Mouse (Mus musculus) testis, postnatal 10 days (tissue): ENCODE data around the gene Lzic.
"Not testable (repeated sequence)": the region's sequence is repeated elsewhere in the genome, so short reads cannot be mapped to it uniquely, and the experiment has no call there.

Experiments
- DNase-seq: peaks from one replicate; pipeline ENCODE4 v3.0.0; 2021; ENCODE audit warnings: low spot score

Gene Lzic

DNA sequence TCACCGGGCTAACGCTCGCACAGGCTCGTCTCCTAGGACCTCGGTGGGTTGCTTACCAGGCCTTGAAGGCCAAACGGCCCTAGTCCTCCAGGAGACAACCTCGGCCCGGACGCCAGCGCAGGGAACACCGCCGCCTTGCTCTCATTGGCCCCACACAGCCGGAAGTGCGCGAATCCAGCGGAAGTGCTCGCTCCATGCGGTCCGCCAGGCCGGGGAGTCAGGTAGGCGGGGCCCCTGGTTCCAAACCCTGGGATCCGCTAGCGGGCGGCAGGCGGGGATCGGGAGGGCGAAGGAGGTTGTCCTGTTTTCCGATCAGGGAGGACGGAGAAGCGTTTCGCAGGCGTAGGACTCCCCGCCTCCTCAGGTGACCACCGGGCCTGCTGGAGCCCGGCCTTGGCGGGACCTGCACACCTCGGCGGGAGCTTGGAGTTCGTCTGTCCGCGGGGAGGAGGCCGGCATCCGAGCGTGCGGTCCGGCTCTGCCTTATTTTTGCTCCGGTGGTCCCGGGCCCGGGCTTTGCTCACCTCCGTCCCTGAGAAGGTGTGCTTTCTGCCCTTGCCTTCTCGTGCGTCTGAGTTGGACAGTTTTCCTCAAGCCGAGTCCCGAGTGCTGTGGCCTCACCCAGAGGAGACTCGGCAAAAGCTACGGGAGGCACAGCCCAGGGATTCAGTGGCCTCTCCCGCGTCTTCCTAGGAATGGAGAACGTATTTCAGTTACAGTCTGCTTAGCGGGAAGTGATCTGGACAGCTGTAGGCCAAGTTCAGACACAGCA, at the start of gene Lzic, which contains the start of gene Nmnat1:
Gene Lzic, plus strand, starts transcription at position 177 of the 772 bp plus-strand sequence.
Gene Nmnat1, minus strand, starts transcription at position 150 of the 772 bp plus-strand sequence.
- peak; percentile 94 for DNase-seq

DNA sequence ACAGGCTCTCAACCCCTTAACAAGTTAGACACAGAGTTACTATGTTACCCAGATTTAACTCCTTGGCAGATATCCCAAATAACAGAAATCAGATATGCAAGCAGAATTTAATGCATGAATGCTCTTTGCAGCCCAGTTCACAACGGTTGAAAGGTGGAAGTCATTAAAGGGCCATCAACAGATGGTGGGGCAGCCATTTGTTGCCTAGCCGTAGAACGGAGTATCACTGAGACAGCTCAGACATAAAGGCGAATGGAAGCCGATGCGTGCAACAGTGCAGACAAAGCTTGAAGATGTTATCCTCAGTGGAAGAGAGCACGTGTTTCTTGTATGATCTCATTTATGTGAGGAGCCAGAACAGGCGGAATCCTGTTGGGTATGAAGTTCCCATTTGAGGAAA, 44.5 kb upstream of the Lzic start:
- no peak for DNase-seq

DNA sequence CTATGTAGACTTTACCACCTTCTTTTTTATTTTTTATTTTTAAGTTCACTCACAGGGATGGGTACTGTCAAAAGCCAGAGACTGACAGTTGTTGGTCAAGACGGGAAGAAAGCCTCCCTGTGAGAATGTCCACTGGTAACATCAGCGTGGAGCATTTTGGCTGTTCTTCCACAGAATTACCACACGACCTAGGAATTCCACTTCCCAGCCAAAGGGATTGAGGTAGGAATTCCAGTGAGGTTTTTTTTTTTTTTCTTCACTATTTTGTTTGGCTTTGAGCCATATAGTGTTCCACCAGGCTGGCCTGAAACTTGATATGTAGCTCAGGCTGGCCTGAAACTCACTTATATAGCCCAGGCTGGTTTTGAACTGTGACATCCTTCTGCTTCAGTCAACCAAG, 42.6 kb upstream of the Lzic start:
- DNase-seq, result no peak

DNA sequence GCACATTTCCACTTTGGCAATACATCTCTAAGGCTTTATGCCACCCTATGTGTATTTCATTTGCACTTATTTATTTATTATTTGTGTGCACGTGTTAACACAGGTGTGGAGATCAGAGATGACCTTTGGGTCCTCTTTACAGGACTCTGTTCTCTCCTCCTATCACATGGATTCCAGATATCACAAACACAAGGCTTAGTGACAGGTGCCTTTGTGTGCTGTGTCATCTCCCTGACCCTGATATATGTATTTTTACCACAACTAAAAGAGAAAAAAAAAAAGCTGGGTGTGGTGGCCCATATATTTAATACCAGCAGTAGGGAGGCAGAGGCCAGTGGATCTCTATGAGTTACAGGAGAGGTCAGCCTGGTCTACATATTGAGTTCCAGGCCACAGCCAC, 40.6 kb upstream of the Lzic start:
- DNase-seq, result no peak

DNA sequence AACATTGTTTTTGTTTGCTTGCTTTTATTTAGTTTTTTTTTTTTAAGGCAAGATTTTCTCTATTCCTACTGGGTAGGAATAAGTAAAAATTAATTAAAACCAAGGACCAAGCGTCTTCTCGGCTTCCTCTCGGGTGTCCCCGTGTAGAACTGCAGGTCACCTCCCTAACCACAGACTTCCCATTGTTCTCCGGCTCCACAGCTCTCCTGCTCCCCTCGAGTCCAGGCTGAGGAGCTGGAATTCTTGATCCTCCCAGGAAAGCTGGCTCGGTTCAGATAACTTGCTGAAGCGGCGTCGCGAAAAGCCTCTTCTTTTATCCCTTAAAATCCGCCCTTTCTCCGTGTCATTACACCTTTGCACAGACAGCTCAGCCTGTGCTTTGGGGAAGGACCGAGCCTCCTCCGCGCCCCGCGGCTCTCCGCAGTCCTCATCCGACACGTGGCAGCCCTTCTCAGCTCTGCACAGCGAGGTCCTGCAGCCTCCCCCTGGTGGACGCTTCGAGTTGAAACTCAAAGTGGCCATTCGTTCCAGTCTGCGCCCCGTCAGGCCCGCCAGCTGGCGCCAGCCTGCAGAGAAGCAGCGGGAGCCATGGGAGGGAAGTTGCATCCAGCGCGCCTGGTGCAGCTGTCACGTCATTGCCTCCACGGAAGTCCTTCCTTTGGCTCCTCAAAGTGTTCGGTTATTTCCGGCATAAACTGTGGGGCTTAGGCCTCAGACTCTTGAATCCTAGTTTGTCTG, 39.9 kb upstream of the Lzic start:
- peak; percentile 90 for DNase-seq

DNA sequence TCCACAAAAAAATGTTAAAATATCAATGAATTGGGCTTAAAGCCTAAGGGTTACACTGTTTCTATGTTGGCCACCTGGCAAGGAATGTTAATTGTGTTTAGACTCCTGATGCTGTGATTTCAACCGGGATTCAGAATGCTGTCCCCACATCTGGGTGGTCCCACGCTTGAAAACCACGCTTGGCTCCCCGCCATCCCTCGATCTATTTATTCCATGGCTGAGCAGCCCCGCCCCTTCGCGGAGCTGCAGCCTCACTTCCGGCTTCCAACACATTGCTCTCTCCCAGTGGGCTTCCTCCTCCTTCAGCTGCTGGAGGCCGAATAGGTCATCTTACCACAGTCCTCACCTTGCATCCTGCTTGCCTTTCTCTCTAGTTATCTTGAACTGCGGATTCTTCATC, 39.2 kb upstream of the Lzic start:
- peak; percentile 83 for DNase-seq

DNA sequence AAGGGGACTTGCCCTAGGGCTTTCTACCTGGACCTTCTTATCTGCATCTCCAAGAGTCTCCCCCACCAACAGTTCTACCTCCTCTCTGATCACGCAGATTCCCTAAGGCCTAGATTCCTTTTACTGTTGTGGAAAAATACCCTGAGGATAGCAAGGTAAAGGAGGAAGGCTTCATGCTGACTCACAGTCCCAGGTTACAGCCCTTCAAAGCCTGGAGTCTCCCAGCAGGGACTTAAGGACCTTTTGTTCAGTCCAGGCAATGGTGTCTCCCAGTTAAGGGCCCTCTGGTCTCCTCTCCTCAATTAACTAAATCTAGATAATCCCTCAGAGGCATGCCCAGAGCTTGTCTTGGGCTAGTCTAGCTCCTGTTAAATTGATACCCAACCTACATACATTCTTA, 38.7 kb upstream of the Lzic start:
- no peak for DNase-seq

DNA sequence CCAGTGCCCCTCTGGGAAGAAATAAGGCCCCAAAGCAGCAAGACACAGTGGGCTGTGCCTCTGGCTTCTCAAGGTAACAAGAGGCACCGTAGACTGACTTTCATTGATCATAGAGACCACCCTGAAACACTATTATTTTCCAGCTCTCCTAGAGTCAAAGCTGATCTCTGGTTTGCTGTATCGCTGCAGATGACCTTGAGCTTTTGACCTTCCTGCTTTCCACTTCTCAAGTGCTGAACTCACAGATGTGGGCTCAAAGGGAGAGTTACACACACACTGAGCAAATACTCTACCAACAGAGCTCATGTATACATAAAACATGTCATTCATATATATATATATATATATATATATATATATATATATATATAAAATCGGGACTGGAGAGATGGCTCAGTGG, 34.4 kb upstream of the Lzic start:
- DNase-seq, result peak; percentile 41

DNA sequence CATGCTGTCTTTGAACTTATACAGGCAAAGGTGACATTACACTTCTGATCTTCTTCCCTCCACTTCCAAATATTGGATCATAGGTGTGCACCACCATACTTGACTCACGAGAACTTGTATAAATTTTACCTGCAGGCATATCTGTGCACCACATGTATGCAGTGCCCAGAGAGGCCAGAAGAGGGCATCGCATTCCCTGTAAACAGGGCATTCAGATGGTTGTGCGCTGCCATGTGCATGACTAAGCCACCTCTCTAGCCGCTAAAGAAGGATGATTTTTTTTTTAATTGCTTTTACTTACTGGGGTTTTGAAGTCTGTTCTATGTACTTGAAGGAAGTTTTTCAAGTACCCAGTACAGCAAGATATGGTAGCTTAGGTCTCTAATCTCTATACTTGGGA, 31.4 kb upstream of the Lzic start:
- DNase-seq, result peak; percentile 65

DNA sequence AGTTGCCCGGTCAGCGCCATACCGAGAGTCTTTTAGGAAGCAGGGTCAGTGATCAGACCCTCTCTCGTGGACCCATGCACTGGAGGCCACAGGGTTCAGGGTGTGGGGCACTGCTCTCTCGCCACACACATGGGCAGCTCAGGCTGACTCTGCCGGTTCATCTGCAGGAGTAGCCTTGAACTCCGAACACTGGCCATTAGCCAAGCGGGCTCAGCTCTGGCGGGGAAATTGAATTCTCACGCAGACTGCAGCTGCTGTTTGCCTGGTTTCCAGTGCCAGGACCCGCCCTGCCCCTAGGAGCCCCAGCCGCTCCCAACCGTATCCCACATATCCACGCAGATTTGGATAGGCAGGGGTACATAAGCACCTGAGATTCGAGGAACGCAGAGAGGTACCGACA, 30.8 kb upstream of the Lzic start:
- peak; percentile 56 for DNase-seq

DNA sequence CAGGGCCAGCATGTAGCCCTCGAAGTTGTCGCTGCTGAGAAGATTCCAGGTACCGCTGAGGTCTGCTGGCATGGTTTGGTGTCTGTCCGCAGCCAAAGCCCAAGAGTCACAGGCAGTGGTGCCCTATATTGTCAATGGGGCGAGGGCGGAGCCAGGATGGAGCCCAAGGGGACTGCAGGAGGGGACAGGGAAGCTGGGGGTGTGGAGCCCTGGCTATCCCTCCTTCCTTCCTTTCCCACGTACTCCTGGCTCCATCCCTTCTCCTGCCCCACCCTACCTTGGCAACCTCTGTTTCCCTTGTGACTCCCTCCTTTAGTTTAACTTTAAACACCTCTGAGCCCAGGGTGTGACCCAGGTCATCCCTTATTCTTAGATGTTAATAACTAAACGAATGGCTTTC, 30.1 kb upstream of the Lzic start, which contains the start of gene Rbp7:
Gene Rbp7, minus strand, starts transcription at position 100 of the 400 bp plus-strand sequence.
- DNase-seq, result peak; percentile 41

DNA sequence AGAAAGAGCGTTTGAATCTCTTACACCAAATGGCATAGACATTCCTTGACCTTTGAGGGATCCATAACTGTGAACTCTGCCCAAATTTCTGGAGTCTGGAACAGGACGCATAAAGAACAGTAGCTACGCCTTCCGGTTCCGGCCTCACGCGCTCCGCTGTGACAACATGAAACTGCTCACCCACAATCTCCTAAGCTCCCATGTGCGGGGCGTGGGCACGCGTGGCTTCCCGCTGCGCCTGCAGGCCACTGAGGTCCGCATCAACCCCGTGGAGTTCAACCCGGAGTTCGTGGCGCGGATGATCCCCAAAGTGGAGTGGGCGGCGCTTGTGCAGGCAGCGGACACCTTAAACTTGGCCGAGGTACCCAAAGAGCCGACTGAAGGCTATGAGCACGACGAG, 27.9 kb upstream of the Lzic start:
- DNase-seq, result not testable (repeated sequence)

DNA sequence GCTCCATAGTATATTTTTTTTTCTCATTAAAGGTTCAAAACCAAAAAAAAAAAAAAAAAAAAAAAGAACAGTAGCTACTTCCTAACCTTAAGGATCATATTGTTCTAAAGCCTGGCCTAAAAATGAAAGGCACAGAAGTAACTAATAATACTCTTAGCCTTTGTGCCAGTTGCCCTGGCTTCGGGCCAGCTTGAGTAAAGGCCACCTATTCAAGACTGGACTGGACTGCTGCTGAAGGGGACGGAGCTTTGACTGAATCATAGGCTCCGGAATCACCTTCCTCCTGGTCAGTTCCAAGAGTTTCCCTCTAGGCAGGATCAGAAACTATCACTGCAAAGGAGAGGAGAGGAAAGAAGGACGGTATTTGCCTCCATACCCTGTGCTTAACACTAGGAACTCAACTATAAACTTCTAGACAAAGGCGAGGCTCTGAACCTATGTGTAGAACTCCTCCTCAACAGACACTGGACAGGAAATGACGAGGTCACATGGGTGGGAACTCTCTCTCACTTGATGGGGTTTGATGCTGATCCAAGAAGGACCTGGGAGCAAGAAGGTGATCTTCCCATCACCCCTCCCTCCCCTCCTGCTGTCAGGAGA, 27.1 kb upstream of the Lzic start:
- DNase-seq, result peak; percentile 60

DNA sequence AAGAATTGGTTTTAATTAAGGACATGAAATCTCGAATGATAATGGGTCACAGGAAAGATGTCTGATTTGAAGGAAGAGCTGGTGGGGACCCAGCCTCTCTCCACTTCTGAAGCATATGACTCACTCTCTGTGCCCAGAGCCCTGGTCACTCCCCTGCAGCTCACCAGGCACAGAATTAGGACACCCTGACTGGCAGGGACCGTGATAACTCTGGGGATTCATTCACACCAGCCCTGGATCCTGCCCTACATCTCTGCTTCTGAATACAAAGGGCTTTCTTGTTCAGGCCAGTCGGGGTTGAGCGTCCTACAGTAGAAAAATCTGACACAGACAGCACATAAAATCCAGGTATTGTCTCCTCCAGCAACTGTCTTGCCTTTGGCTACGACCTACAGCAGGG, 26.5 kb upstream of the Lzic start:
- no peak for DNase-seq

DNA sequence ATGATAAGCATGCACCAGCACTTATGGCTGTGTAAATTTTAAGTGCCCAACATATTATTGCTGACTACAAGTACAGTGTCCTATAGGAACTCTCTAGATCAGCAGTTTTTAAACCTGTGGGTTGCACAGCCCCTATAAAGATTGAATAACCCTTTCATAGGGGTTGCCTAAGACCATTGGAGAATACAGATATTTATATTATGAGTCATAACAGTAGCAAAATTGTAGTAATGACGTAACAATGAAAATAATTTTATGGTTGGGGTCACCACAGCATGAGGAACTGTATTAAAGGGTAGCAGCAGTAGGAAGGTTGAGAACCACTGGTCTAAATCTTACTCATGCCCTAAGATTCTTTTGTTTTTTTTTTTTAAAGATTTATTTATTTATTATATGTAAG, 25.6 kb upstream of the Lzic start:
- no peak for DNase-seq

DNA sequence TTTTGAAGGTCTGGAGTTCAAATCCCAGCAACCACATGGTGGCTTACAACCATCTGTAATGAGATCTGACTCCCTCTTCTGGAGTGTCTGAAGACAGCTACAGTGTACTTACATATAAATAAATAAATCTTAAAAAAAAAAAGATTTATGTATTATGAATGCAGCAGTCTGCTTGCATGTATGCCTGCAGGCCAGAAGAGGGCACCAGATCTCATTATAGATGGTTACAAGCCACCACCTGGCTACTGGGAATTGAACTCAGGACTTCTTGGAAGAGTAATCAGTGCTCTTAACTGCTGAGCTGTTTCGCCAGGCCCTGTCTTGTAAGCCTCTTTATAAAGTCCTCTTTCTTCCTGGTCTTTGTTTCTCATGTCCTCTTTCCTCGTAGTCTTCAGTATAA, 24.6 kb upstream of the Lzic start:
- DNase-seq, result not testable (repeated sequence)

DNA sequence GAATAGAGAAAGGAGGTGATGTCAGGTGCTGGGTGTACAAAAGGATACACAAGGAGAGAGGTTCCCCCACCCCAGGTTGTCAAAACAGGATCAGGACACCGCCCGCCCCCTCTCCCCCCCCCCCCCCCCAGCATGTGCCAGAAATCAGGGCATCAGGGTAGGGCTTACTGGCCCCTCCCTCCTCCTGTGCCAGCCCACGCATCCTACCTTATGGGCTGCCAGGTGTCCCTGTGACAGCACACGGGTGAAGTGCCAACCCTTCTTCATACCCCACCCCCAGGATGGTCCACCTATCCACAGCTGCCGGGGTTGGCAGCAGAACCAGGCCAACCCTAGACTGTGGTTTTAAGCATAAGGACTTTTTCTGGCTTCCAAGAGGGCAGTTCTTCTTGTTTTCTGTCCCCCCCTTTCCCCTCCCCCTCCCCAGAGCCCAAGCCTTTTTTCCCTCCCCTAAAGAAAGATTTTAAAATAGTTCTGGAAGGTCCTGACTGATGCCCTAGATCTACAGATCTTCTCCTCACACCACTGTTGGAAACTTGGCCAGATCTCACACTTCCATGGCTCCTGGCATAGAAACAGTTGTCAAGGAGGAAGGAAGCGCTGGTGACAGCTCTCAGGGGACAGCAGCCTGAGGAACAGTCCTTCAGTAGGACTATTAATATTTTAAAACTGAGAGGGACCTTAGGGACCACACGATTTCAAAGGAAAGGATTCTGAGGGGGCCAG, 23.3 kb upstream of the Lzic start:
- no peak for DNase-seq

DNA sequence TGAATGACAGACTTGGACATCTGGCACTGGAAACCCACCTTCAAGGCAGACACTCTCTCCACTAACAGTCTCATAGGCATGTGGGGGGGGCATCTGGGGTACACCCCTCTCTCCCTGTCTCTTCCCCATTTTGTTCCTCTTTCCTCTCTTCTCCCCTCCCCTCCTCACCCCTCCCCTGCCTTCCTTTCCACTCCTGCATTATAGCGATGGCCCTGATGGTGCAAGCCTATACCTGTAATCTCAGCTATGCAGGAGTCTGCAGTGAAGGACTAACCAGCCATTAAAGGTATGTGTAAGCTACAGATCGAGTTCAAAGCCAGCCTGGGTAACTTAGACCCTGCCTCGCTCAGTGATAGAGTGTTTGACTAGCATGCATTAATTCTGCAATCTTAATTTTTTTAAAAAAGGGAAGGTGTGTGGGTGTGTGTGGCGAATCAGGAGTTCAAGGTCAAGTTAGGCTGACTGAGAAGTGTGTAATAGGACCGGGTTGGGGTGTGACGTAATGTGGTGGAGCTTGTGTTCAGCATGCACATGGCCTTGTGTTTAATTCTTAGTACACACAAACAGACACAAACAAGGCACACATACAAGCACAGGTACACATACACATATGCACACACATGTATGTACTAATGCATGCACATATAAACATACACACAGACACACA, 22.6 kb upstream of the Lzic start:
- no peak for DNase-seq

DNA sequence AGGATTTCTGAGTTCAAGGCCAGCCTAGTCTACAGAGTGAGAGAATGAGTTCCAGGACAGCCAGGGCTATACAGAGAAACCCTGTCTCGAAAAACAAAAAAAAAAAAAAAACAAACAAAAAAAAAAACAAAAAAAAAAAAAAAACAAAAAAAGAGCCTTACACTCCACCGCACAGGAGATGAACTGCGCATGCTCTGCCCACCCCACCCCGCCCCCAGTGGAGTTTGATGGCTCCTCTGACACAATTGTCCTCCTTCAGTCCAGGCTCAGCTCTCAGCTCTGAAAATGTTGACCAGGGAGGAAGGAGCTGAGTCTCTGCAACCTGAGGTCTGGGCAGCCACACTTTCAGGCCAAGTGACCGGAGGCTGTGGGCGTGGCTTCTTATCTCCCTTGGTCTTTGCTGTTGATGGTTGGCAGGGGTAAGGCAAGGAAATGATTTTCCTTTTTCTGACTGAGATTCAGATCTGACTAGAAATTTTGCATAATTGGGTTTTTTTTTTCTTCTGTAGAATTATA, 21.5 kb upstream of the Lzic start:
- DNase-seq, result no peak

DNA sequence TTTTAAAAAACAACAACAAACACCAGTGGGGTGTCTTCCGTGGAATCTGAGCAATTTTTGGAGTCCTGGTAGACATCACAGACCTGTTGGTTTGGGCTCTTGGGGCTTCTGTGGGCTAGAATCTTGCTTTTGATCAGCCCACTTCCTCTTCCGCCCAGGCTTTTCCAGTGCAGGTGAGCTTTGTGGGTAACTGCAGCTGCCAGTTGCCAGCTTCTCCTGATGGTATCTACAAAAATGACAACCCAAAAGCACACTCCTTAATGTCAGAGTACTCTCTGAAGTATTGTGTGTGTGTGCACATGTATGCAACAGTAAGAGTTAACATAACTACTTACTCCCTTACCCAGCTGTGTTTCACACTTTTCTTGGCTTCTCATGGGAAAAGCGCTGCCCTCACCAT, 15.5 kb upstream of the Lzic start:
- DNase-seq, result no peak

DNA sequence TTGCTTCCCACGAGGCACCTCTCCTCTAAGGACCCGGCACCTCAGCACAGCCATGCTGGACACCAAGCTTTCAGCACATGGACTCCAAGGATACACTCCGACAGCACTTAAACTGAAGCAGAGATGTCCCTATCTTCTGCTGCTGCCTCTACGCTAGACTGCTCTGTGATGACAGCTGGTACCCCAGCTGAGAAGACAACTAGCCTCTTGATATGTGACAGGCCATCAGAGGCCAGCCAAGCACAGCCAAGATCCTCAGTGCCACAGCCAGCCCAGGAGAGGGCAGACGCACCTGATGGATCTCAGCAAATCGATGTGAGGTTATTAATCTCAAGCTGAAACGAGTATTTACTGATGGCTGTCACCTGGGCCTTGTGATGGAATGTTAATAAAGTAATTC, 9.9 kb upstream of the Lzic start:
- no peak for DNase-seq

DNA sequence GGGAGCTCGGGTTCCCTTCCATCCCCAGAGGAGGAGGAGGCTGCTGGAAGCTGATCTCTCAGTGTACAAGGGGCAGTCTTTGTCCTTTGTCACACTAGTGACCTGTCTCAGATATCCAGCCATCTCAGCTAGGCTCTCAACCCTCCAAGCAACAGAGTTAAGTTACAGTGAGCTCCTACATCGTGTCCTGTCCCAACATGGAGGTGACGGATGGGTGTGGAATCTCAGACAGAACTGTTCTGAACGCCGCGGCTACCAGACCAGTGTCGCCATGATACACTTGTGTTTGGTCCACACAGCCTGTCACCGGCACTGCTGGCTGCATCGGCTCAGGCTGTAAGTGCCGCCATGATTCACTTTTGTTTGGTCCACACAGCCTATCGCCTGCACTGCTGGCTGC, 8.0 kb upstream of the Lzic start, which contains the start of gene Tmem274:
Gene Tmem274, plus strand, starts transcription at position 301 of the 400 bp plus-strand sequence.
- no peak for DNase-seq
